In genomic region chr2:118669785-118670184, GRCm38 (mm10) we compare ENCODE assay signal across 20 mouse cellular contexts. TPM values are rescaled to one million over a fixed set of nuclear protein-coding genes. Genes with fewer than 3 reads are reported as not detected.
A peak's percentile ranks its signal among the peaks of the same experiment; 100 is the strongest.
DNase-seq lines count a peak whose midpoint lies in the region; ATAC-seq lines count a peak whose summit lies in the region.
"Had no signal": no experiment of that assay in that cellular context is flagged by ENCODE, and none has a peak within 500 bp of the region (broad histone marks: within the 10 kb centered on the region; RNA-seq: fewer than 3 reads in every experiment).

No protein-coding gene starts in this region.

- 0 out of 2 replicates have a peak, but pooled peaks cover 10% of the 10 kb centered on the region for H3K4me1 ChIP-seq in embryonic facial prominence, embryonic 15.5 days
- peaks cover 32% of the 10 kb centered on the region for H3K4me1 ChIP-seq in embryonic facial prominence, embryonic 10.5 days
- peaks cover 12% of the 10 kb centered on the region for H3K4me1 ChIP-seq in forebrain, embryonic 16.5 days (replicated peaks; ENCODE audit: control insufficient read depth, insufficient read depth, low read length)

- H3K4me2 ChIP-seq in embryonic facial prominence, embryonic 15.5 days (replicated peaks) = no peak overlapping the region
- H3K4me2 ChIP-seq in forebrain, embryonic 16.5 days (ENCODE audit: low read length) = no peak overlapping the region
- H3K4me2 ChIP-seq: embryonic facial prominence, embryonic 13.5 days; hindbrain, embryonic 15.5 days; liver, embryonic 15.5 days; midbrain, embryonic 15.5 days had no signal

- peaks cover 17% of the 10 kb centered on the region for H3K27me3 ChIP-seq in embryonic facial prominence, embryonic 15.5 days
- H3K27me3 ChIP-seq in embryonic facial prominence, embryonic 10.5 days (replicated peaks; ENCODE audit: low read depth, poor library complexity, severe bottlenecking) = peaks cover 61% of the 10 kb centered on the region
- H3K27me3 ChIP-seq in forebrain, embryonic 16.5 days (replicated peaks; ENCODE audit: control insufficient read depth, insufficient read depth, low read length) = 0 out of 2 replicates have a peak, but pooled peaks cover 2% of the 10 kb centered on the region

- DNase-seq in embryonic facial prominence, embryonic 10.5 days (ENCODE audit: low spot score) = no peak
- DNase-seq in ovary, adult 18-20 months (ENCODE audit: low spot score) = peak; percentile 77
- DNase-seq in ovary, postnatal 14 days (ENCODE audit: low spot score) = no peak
- peak; percentile 69 for DNase-seq in kidney, adult 18-20 months
- DNase-seq in kidney, postnatal 36 days = peak; percentile 72 to 86
- no peak for DNase-seq in layer of hippocampus, adult 8-10 months (ENCODE audit: low spot score in 2 of 2)
- DNase-seq: B cell, adult 2 months; cerebellum, postnatal 14 days; forebrain, postnatal 0 days; layer of hippocampus, adult 9-11 months; thymus, postnatal 14 days had no signal

- WGBS in embryonic facial prominence, embryonic 15.5 days = 31% methylated on average over 2 of the region's 2 CpGs
- 42% methylated on average over 2 of the region's 2 CpGs for WGBS in embryonic facial prominence, embryonic 10.5 days
- WGBS in forebrain, embryonic 16.5 days = 49% methylated on average over 2 of the region's 2 CpGs

- H3K9ac ChIP-seq in embryonic facial prominence, embryonic 15.5 days = no peak overlapping the region
- no peak overlapping the region for H3K9ac ChIP-seq in forebrain, embryonic 16.5 days (replicated peaks; ENCODE audit: low read depth, low read length)
- H3K9ac ChIP-seq: embryonic facial prominence, embryonic 13.5 days; forebrain, postnatal 0 days; hindbrain, embryonic 15.5 days; liver, embryonic 15.5 days; midbrain, embryonic 15.5 days had no signal

- no peaks in the 10 kb centered on the region for H3K36me3 ChIP-seq in embryonic facial prominence, embryonic 15.5 days
- no peaks in the 10 kb centered on the region for H3K36me3 ChIP-seq in embryonic facial prominence, embryonic 10.5 days (replicated peaks)
- no peaks in the 10 kb centered on the region for H3K36me3 ChIP-seq in forebrain, embryonic 16.5 days (ENCODE audit: control insufficient read depth, insufficient read depth)
- H3K36me3 ChIP-seq: embryonic facial prominence, embryonic 13.5 days; hindbrain, embryonic 15.5 days; liver, embryonic 15.5 days; midbrain, embryonic 15.5 days had no signal

- no peak for ATAC-seq in embryonic facial prominence, embryonic 15.5 days (ENCODE audit: insufficient number of reproducible peaks, low FRiP score, low TSS enrichment, low read depth)
- ATAC-seq in forebrain, embryonic 16.5 days = no peak
- ATAC-seq: forebrain, postnatal 0 days; midbrain, embryonic 15.5 days had no signal

- peak overlapping the region; percentile 44; the same call in 1 of the 2 replicates for H3K27ac ChIP-seq in embryonic facial prominence, embryonic 15.5 days (replicated peaks)
- no peak overlapping the region for H3K27ac ChIP-seq in embryonic facial prominence, embryonic 10.5 days (replicated peaks)
- H3K27ac ChIP-seq in forebrain, embryonic 16.5 days (ENCODE audit: low read length) = no peak overlapping the region
- H3K27ac ChIP-seq: embryonic facial prominence, embryonic 13.5 days; hindbrain, embryonic 15.5 days; liver, embryonic 15.5 days; macrophage; midbrain, embryonic 15.5 days had no signal

- no peak overlapping the region for H3K4me3 ChIP-seq in embryonic facial prominence, embryonic 15.5 days (replicated peaks)
- H3K4me3 ChIP-seq in embryonic facial prominence, embryonic 10.5 days = no peak overlapping the region
- H3K4me3 ChIP-seq in forebrain, embryonic 16.5 days (replicated peaks; ENCODE audit: low read length) = no peak overlapping the region
- H3K4me3 ChIP-seq: embryonic facial prominence, embryonic 13.5 days; hindbrain, embryonic 15.5 days; liver, embryonic 15.5 days; midbrain, embryonic 15.5 days had no signal

- H3K9me3 ChIP-seq in embryonic facial prominence, embryonic 15.5 days (replicated peaks) = no peaks in the 10 kb centered on the region
- H3K9me3 ChIP-seq in embryonic facial prominence, embryonic 10.5 days = no peaks in the 10 kb centered on the region
- no peaks in the 10 kb centered on the region for H3K9me3 ChIP-seq in forebrain, embryonic 16.5 days (ENCODE audit: control insufficient read depth, low read length)
- H3K9me3 ChIP-seq: embryonic facial prominence, embryonic 13.5 days; hindbrain, embryonic 15.5 days; liver, embryonic 15.5 days; midbrain, embryonic 15.5 days had no signal

RNA-seq across cellular contexts. Expression of gene Pak6, which starts 6.7 kb away (rescaled TPM):
- 8.5 TPM in 2 replicates for polyA plus RNA-seq in embryonic facial prominence, embryonic 15.5 days (2015; fragmentation: Nextera tagmentation; extraction: Ambion mirVana)
- 0.45 and 0.72 TPM in 2 replicates for polyA plus RNA-seq in embryonic facial prominence, embryonic 10.5 days (2016; fragmentation: Nextera tagmentation; extraction: Ambion mirVana)
- 10 to 100 TPM; 50.7 to 58.1 (median 54.1) TPM for total RNA-seq in layer of hippocampus, adult 8-10 months (2022)
- polyA plus RNA-seq in forebrain, embryonic 16.5 days (2015; fragmentation: Nextera tagmentation; extraction: Ambion mirVana) = 26.0 and 36.4 TPM in 2 replicates
- polyA plus RNA-seq: macrophage had no signal

RNA-seq across cellular contexts. Expression of gene Ankrd63, which starts 34.0 kb away (rescaled TPM):
- 0.11 and 0.19 TPM in 2 replicates for polyA plus RNA-seq in embryonic facial prominence, embryonic 15.5 days (2015; fragmentation: Nextera tagmentation; extraction: Ambion mirVana)
- polyA plus RNA-seq in embryonic facial prominence, embryonic 10.5 days (2016; fragmentation: Nextera tagmentation; extraction: Ambion mirVana) = not detected in 2 replicates
- total RNA-seq in layer of hippocampus, adult 8-10 months (2022) = 10 to 100 TPM; 11.8 to 16.0 (median 12.9) TPM
- 0.43 and 0.46 TPM in 2 replicates for polyA plus RNA-seq in forebrain, embryonic 16.5 days (2015; fragmentation: Nextera tagmentation; extraction: Ambion mirVana)
- total RNA-seq: ES-E14 had no signal
- polyA plus RNA-seq: macrophage; midbrain, embryonic 15.5 days; neural tube, embryonic 11.5 days had no signal

RNA-seq across cellular contexts. Expression of gene Plcb2, which starts 58.5 kb away (rescaled TPM):
- polyA plus RNA-seq in embryonic facial prominence, embryonic 15.5 days (2015; fragmentation: Nextera tagmentation; extraction: Ambion mirVana) = 0.75 and 1.1 TPM in 2 replicates
- 0.41 and 0.44 TPM in 2 replicates for polyA plus RNA-seq in embryonic facial prominence, embryonic 10.5 days (2016; fragmentation: Nextera tagmentation; extraction: Ambion mirVana)
- 1 to 10 TPM; 2.6 to 7.6 (median 4.7) TPM for total RNA-seq in layer of hippocampus, adult 8-10 months (2022)
- polyA plus RNA-seq in forebrain, embryonic 16.5 days (2015; fragmentation: Nextera tagmentation; extraction: Ambion mirVana) = 0.63 and 1.2 TPM in 2 replicates

Comparison
In these comparisons a context has a peak if more than half of its experiments do, and no peak if none do; other contexts are left out.
1. DNase-seq: peak in ovary, adult 18-20 months (single experiment), kidney, adult 18-20 months (single experiment) and kidney, postnatal 36 days (2 of 2); none in embryonic facial prominence, embryonic 10.5 days (single experiment), ovary, postnatal 14 days (single experiment) and layer of hippocampus, adult 8-10 months (0 of 2).